Mouse (Mus musculus) kidney, adult 2 months (tissue): ENCODE data around the gene Hspb7. TPM values are rescaled to one million over a fixed set of nuclear protein-coding genes. Genes with fewer than 3 reads are reported as not detected.
A peak's percentile ranks its signal among the peaks of the same experiment; 100 is the strongest.

Source experiments
- DNase-seq: peaks from one replicate; pipeline ENCODE4 v3.0.0; 2021
- H3K27ac ChIP-seq: fragments of 200-500 bp; 2 replicates; pipeline ENCODE4 v1.5.1; 2012; ENCODE audit warnings: low read depth, low read length, control low read depth, inconsistent platforms; ENCODE audit not compliant: insufficient read depth
- H3K27me3 ChIP-seq: fragments of 200-500 bp; replicated peaks from 2 replicates; pipeline ENCODE4 v1.6.1; 2012; ENCODE audit warnings: mild to moderate bottlenecking, moderate library complexity, low read length, inconsistent platforms; ENCODE audit not compliant: control insufficient read depth, insufficient read depth
- H3K36me3 ChIP-seq: fragments of 200-500 bp; 2 replicates; pipeline ENCODE4 v1.6.1; 2012; ENCODE audit warnings: mild to moderate bottlenecking, moderate library complexity, low read length, inconsistent platforms; ENCODE audit not compliant: control insufficient read depth, insufficient read depth
- H3K4me1 ChIP-seq: fragments of 200-500 bp; 2 replicates; pipeline ENCODE4 v1.6.1; 2011; ENCODE audit warnings: low read length; ENCODE audit not compliant: control insufficient read depth, insufficient read depth
- H3K4me3 ChIP-seq: fragments of 200-500 bp; 2 replicates; pipeline ENCODE4 v1.5.1; 2011; ENCODE audit warnings: mild to moderate bottlenecking, low read depth, low read length, control low read depth; ENCODE audit not compliant: insufficient read depth
- CTCF ChIP-seq: fragments of 200-500 bp; conservative IDR thresholded peaks from 2 replicates; pipeline ENCODE4 v1.5.1; 2011; ENCODE audit warnings: low read depth, mild to moderate bottlenecking, control low read depth, low read length, moderate library complexity, mixed read lengths; ENCODE audit not compliant: insufficient read depth, insufficient read length
- POLR2A ChIP-seq: fragments of 200-500 bp; IDR thresholded peaks from one replicate; pipeline ENCODE4 v1.6.1; 2011; ENCODE audit warnings: low read depth, low read length, control low read depth
- WGBS: fragments of 180-500 bp; shearing (Covaris S2); methylation state at CpG from one replicate; pipeline ENCODE4 v1.1.7; 2018; 5-methylcytosine and 5-hydroxymethylcytosine counted together
- polyA plus RNA-seq: library from polyadenylated mRNA; depleted of rRNA; stranded (reverse); fragments of >200 nt; gene quantifications from 2 replicates; pipeline ENCODE4 v1.2.3, GENCODE M21; 2012

The Hspb7 gene
- polyA plus RNA-seq, 1 experiment: 9.5 TPM

GRCm38 (mm10) chr4:141387933-141388332, 32.6 kb upstream of the Hspb7 start:
- no peaks in the 10 kb centered on the region for H3K27me3 ChIP-seq
- no peak overlapping the region for H3K4me3 ChIP-seq
- no peak overlapping the region for H3K27ac ChIP-seq
- no peak for DNase-seq
- no peaks in the 10 kb centered on the region for H3K4me1 ChIP-seq
- TF ChIP-seq POLR2A (no peak), CTCF (no peak)
- WGBS: 58% methylated on average over 5 of the region's 5 CpGs
- no peaks in the 10 kb centered on the region for H3K36me3 ChIP-seq

- DNase-seq: peak; percentile 52
- TF ChIP-seq POLR2A (no peak), CTCF (no peak)
These were observed 31.0 kb upstream of the Hspb7 start for GRCm38 (mm10) chr4:141389366-141390150.

DNA sequence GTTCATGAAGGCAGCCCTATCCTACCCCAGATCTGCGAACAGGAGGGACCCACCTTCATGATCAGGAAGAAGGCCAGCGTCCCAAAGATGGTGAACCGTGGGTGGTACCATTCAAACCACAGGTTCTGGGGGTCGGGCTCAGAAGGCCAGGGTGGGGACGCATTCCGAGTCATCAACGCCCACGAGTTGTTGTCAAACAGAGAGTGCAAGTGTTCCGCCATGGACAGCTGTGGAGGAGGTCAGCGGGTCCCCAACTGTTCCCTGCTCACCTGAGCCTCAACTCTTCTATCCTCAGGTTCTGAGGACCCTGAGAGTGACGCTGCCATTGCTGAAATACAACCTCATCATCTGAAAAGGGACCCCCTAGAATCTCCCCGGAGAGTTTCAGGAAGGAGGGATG, 29.3 kb upstream of the Hspb7 start:
- no peaks in the 10 kb centered on the region; the same call in 1 of the 2 replicates for H3K4me1 ChIP-seq
- no peak for DNase-seq
- no peak overlapping the region for H3K4me3 ChIP-seq
- 82% methylated on average over 12 of the region's 12 CpGs for WGBS
- no peak for TF ChIP-seq POLR2A
- TF ChIP-seq CTCF: no peak
- no peaks in the 10 kb centered on the region for H3K27me3 ChIP-seq
- H3K27ac ChIP-seq: no peak overlapping the region
- no peaks in the 10 kb centered on the region for H3K36me3 ChIP-seq

More at GRCm38 (mm10) chr4:141389366-141390150, 31.0 kb upstream of the Hspb7 start:
- Histone ChIP-seq H3K4me3 (no peak overlapping the region), H3K27ac (no peak overlapping the region), H3K36me3 (no peaks in the 10 kb centered on the region), H3K27me3 (no peaks in the 10 kb centered on the region), H3K4me1 (no peaks in the 10 kb centered on the region; the same call in 1 of the 2 replicates)
- 56% methylated on average over 18 of the region's 18 CpGs for WGBS

GRCm38 (mm10) chr4:141394751-141395150, 25.8 kb upstream of the Hspb7 start:
- peak overlapping the region; percentile 14; the same call in 1 of the 2 replicates for H3K4me3 ChIP-seq
- DNase-seq: no peak
- 24% methylated on average over 16 of the region's 16 CpGs for WGBS

DNA sequence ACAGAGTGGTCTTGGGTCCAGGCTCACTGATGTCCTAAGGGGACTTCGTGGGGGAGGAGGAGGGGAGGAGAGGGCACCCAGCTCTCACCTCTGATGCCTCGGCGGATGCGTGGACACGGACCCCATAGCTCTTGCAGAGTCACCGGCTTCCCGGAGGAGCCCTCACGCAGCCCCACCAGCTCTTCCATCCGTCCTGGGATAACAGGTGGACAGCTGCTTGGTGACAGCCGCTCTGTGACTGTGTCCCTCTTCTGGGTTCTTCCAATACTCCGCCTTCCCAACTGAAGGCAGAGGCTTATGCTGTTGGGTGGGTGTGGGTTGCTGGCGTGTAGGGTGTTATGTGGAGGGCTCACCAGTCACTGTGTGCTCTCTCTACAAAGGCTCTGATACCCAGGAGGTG, 22.7 kb upstream of the Hspb7 start:
- TF ChIP-seq CTCF (no peak), POLR2A (no peak)
- Histone ChIP-seq H3K36me3 (no peaks in the 10 kb centered on the region), H3K27me3 (no peaks in the 10 kb centered on the region), H3K4me1 (no peaks in the 10 kb centered on the region; the same call in 1 of the 2 replicates), H3K27ac (peak overlapping the region; percentile 24; the same call in 1 of the 2 replicates), H3K4me3 (peak overlapping the region; percentile 39)
- DNase-seq: no peak
- 68% methylated on average over 12 of the region's 12 CpGs for WGBS

More at GRCm38 (mm10) chr4:141394751-141395150, 25.8 kb upstream of the Hspb7 start:
- TF ChIP-seq CTCF: no peak
- peak overlapping the region; percentile 53; the same call in 1 of the 2 replicates for H3K27ac ChIP-seq
- no peaks in the 10 kb centered on the region; the same call in 1 of the 2 replicates for H3K4me1 ChIP-seq
- no peaks in the 10 kb centered on the region for H3K36me3 ChIP-seq
- H3K27me3 ChIP-seq: no peaks in the 10 kb centered on the region

- no peaks in the 10 kb centered on the region; the same call in 1 of the 2 replicates for H3K4me1 ChIP-seq
- DNase-seq: peak; percentile 75
- H3K4me3 ChIP-seq: peak within 1 kb of the TSS; percentile 39
- H3K27me3 ChIP-seq: no peaks in the 10 kb centered on the region
- TF ChIP-seq CTCF: no peak
- peak; percentile 49 for TF ChIP-seq POLR2A
- 40% methylated on average over 12 of the region's 12 CpGs for WGBS
- H3K27ac ChIP-seq: peak within 1 kb of the TSS; percentile 66
- H3K36me3 ChIP-seq: no peaks in the 10 kb centered on the region
These were observed 22.0 kb upstream of the Hspb7 start, which contains the start of gene Clcnka for GRCm38 (mm10) chr4:141398545-141398944. TSS of gene Clcnka (minus strand) at chr4:141398724.

- TF ChIP-seq POLR2A (no peak), CTCF (no peak)
- 42% methylated on average over 15 of the region's 15 CpGs for WGBS
- H3K27me3 ChIP-seq: no peaks in the 10 kb centered on the region
- H3K4me1 ChIP-seq: no peaks in the 10 kb centered on the region
- H3K27ac ChIP-seq: peak overlapping the region; percentile 42; the same call in 1 of the 2 replicates
- no peaks in the 10 kb centered on the region for H3K36me3 ChIP-seq
- DNase-seq: peak; percentile 85
- peak overlapping the region; percentile 7; the same call in 1 of the 2 replicates for H3K4me3 ChIP-seq
These were observed 20.4 kb upstream of the Hspb7 start for GRCm38 (mm10) chr4:141400171-141400570.
